Mouse (Mus musculus): ENCODE data around the gene Rpl18a. TPM values are rescaled to one million over a fixed set of nuclear protein-coding genes. Genes with fewer than 3 reads are reported as not detected.
A peak's percentile ranks its signal among the peaks of the same experiment; 100 is the strongest.

The Rpl18a gene
- polyA plus RNA-seq, 1 experiment, result 7,420 TPM

GRCm38 (mm10) chr8:70872643-70873363 is 24.4 kb downstream of the Rpl18a start:
- no peak overlapping the region for H3K27ac ChIP-seq (ENCODE audit: control insufficient read depth, insufficient read depth, low read length)
- H3K27me3 ChIP-seq (ENCODE audit: control insufficient read depth, insufficient read depth, low read length), result no peaks in the 10 kb centered on the region
- WGBS, result 5% methylated on average over 31 of the region's 31 CpGs
- no peaks in the 10 kb centered on the region for H3K36me3 ChIP-seq (ENCODE audit: control insufficient read depth, insufficient read depth, low read length)
- H3K4me1 ChIP-seq (replicated peaks; ENCODE audit: control insufficient read depth, insufficient read depth, low read length), result peaks cover 21% of the 10 kb centered on the region
- TF ChIP-seq CTCF (IDR thresholded peaks at IDR 0.05; ENCODE audit: borderline replicate concordance, control insufficient read depth, extremely low read depth, insufficient read depth, low read length, poor library complexity) (no peak), POLR2A (IDR thresholded peaks at IDR 0.05; ENCODE audit: control insufficient read depth, extremely low read depth, insufficient read depth, low read length, poor library complexity) (0 out of 2 replicates have a peak, but pooled peaks have one; percentile 15)
- H3K4me3 ChIP-seq (ENCODE audit: control insufficient read depth, insufficient read depth, low read length), result peak overlapping the region; percentile 63
- DNase-seq, result no peak

- no peaks in the 10 kb centered on the region for H3K27me3 ChIP-seq (ENCODE audit: control insufficient read depth, insufficient read depth, low read length)
- 94% methylated on average over 5 of the region's 5 CpGs for WGBS
- TF ChIP-seq POLR2A (IDR thresholded peaks at IDR 0.05; ENCODE audit: control insufficient read depth, extremely low read depth, insufficient read depth, low read length, poor library complexity), result no peak
- TF ChIP-seq CTCF (IDR thresholded peaks at IDR 0.05; ENCODE audit: borderline replicate concordance, control insufficient read depth, extremely low read depth, insufficient read depth, low read length, poor library complexity), result no peak
- no peak overlapping the region for H3K27ac ChIP-seq (ENCODE audit: control insufficient read depth, insufficient read depth, low read length)
- peaks cover 21% of the 10 kb centered on the region for H3K4me1 ChIP-seq (replicated peaks; ENCODE audit: control insufficient read depth, insufficient read depth, low read length)
- no peak for DNase-seq
- H3K4me3 ChIP-seq (ENCODE audit: control insufficient read depth, insufficient read depth, low read length), result no peak overlapping the region
- H3K36me3 ChIP-seq (ENCODE audit: control insufficient read depth, insufficient read depth, low read length), result no peaks in the 10 kb centered on the region
Observed at GRCm38 (mm10) chr8:70871195-70871807, 25.9 kb downstream of the Rpl18a start.

- TF ChIP-seq CTCF (IDR thresholded peaks at IDR 0.05; ENCODE audit: borderline replicate concordance, control insufficient read depth, extremely low read depth, insufficient read depth, low read length, poor library complexity) (peak; percentile 87), POLR2A (IDR thresholded peaks at IDR 0.05; ENCODE audit: control insufficient read depth, extremely low read depth, insufficient read depth, low read length, poor library complexity) (no peak)
- Histone ChIP-seq H3K36me3 (ENCODE audit: control insufficient read depth, insufficient read depth, low read length) (no peaks in the 10 kb centered on the region), H3K27ac (ENCODE audit: control insufficient read depth, insufficient read depth, low read length) (no peak overlapping the region), H3K4me3 (ENCODE audit: control insufficient read depth, insufficient read depth, low read length) (no peak overlapping the region), H3K4me1 (replicated peaks; ENCODE audit: control insufficient read depth, insufficient read depth, low read length) (peaks cover 32% of the 10 kb centered on the region), H3K27me3 (ENCODE audit: control insufficient read depth, insufficient read depth, low read length) (peaks cover 4% of the 10 kb centered on the region; the same call in 1 of the 2 replicates)
- peak; percentile 75 for DNase-seq
- WGBS, result 61% methylated on average over 16 of the region's 16 CpGs
Observed at GRCm38 (mm10) chr8:70869601-70870041, 27.6 kb downstream of the Rpl18a start.

- no peak for DNase-seq
- 46% methylated on average over 5 of the region's 5 CpGs for WGBS
- Histone ChIP-seq H3K27ac (ENCODE audit: control insufficient read depth, insufficient read depth, low read length) (no peak overlapping the region), H3K27me3 (ENCODE audit: control insufficient read depth, insufficient read depth, low read length) (peaks cover 8% of the 10 kb centered on the region), H3K36me3 (ENCODE audit: control insufficient read depth, insufficient read depth, low read length) (no peaks in the 10 kb centered on the region), H3K4me3 (ENCODE audit: control insufficient read depth, insufficient read depth, low read length) (no peak overlapping the region), H3K4me1 (replicated peaks; ENCODE audit: control insufficient read depth, insufficient read depth, low read length) (peaks cover 36% of the 10 kb centered on the region)
- no peak for TF ChIP-seq POLR2A (IDR thresholded peaks at IDR 0.05; ENCODE audit: control insufficient read depth, extremely low read depth, insufficient read depth, low read length, poor library complexity)
- TF ChIP-seq CTCF (IDR thresholded peaks at IDR 0.05; ENCODE audit: borderline replicate concordance, control insufficient read depth, extremely low read depth, insufficient read depth, low read length, poor library complexity), result no peak
Observed at GRCm38 (mm10) chr8:70869199-70869571, 28.0 kb downstream of the Rpl18a start.

- peak; percentile 73 for DNase-seq
- WGBS, result 24% methylated on average over 40 of the region's 40 CpGs
Observed at GRCm38 (mm10) chr8:70868559-70869198, 28.5 kb downstream of the Rpl18a start.

GRCm38 (mm10) chr8:70866566-70866965 is 30.6 kb downstream of the Rpl18a start:
- Histone ChIP-seq H3K36me3 (ENCODE audit: control insufficient read depth, insufficient read depth, low read length) (no peaks in the 10 kb centered on the region), H3K27me3 (ENCODE audit: control insufficient read depth, insufficient read depth, low read length) (peaks cover 26% of the 10 kb centered on the region), H3K4me3 (ENCODE audit: control insufficient read depth, insufficient read depth, low read length) (no peak overlapping the region), H3K4me1 (replicated peaks; ENCODE audit: control insufficient read depth, insufficient read depth, low read length) (peaks cover 44% of the 10 kb centered on the region), H3K27ac (ENCODE audit: control insufficient read depth, insufficient read depth, low read length) (no peak overlapping the region)
- WGBS, result 89% methylated on average over 7 of the region's 7 CpGs
- TF ChIP-seq POLR2A (IDR thresholded peaks at IDR 0.05; ENCODE audit: control insufficient read depth, extremely low read depth, insufficient read depth, low read length, poor library complexity) (no peak), CTCF (IDR thresholded peaks at IDR 0.05; ENCODE audit: borderline replicate concordance, control insufficient read depth, extremely low read depth, insufficient read depth, low read length, poor library complexity) (no peak)
- no peak for DNase-seq

More at GRCm38 (mm10) chr8:70868559-70869198, 28.5 kb downstream of the Rpl18a start:
- Histone ChIP-seq H3K27ac (ENCODE audit: control insufficient read depth, insufficient read depth, low read length) (no peak overlapping the region), H3K27me3 (ENCODE audit: control insufficient read depth, insufficient read depth, low read length) (peaks cover 12% of the 10 kb centered on the region), H3K4me3 (ENCODE audit: control insufficient read depth, insufficient read depth, low read length) (no peak overlapping the region), H3K4me1 (replicated peaks; ENCODE audit: control insufficient read depth, insufficient read depth, low read length) (peaks cover 41% of the 10 kb centered on the region), H3K36me3 (ENCODE audit: control insufficient read depth, insufficient read depth, low read length) (no peaks in the 10 kb centered on the region)
- TF ChIP-seq CTCF (IDR thresholded peaks at IDR 0.05; ENCODE audit: borderline replicate concordance, control insufficient read depth, extremely low read depth, insufficient read depth, low read length, poor library complexity) (no peak), POLR2A (IDR thresholded peaks at IDR 0.05; ENCODE audit: control insufficient read depth, extremely low read depth, insufficient read depth, low read length, poor library complexity) (no peak)

Data from thymus, adult 2 months (tissue).